Mouse (Mus musculus) MEL (cell line): ENCODE measurements around the gene Ppp2r5a. TPM values are rescaled to one million over a fixed set of nuclear protein-coding genes. Genes with fewer than 3 reads are reported as not detected.
A peak's percentile ranks its signal among the peaks of the same experiment; 100 is the strongest.

ENCODE experiments used
- DNase-seq: peaks from one replicate; pipeline ENCODE4 v3.0.0; 2011; ENCODE audit warnings: low read depth, low spot score
- H3K27ac ChIP-seq: 2 replicates; pipeline ENCODE4 v1.5.1; 2012; ENCODE audit warnings: low read depth, mild to moderate bottlenecking, control low read depth, low read length, moderate library complexity; ENCODE audit not compliant: control insufficient read depth
- H3K27me3 ChIP-seq, 2 experiments: fragments of 150-350 bp in 1 of 2; sonication (generic) in 1 of 2; 2 replicates each; pipeline ENCODE4 v1.6.1; 2012; ENCODE audit warnings: low read length in 2 of 2, mild to moderate bottlenecking in 2 of 2, improper control_type of control experiment in 1 of 2, moderate library complexity in 1 of 2; ENCODE audit not compliant: insufficient read depth in 2 of 2, control insufficient read depth in 1 of 2
- H3K36me3 ChIP-seq, 2 experiments: 2 replicates each; pipeline ENCODE4 v1.6.1; 2012 to 2014; ENCODE audit warnings: low read length in 2 of 2, improper control_type of control experiment in 1 of 2, inconsistent platforms in 1 of 2, mild to moderate bottlenecking in 1 of 2; ENCODE audit not compliant: insufficient read depth in 2 of 2, control insufficient read depth in 1 of 2
- H3K4me1 ChIP-seq, 2 experiments: fragments of 150-350 bp in 1 of 2; sonication (generic) in 1 of 2; 2 replicates each; pipeline ENCODE4 v1.6.1; 2012; ENCODE audit warnings: low read length in 2 of 2, improper control_type of control experiment in 1 of 2, mild to moderate bottlenecking in 1 of 2; ENCODE audit not compliant: insufficient read depth in 2 of 2, control insufficient read depth in 1 of 2
- H3K4me3 ChIP-seq, 2 experiments: fragments of 150-350 bp in 1 of 2; sonication (generic) in 1 of 2; 2 replicates each; pipeline ENCODE4 v1.5.1; 2012; ENCODE audit warnings: low read depth in 2 of 2, low read length in 2 of 2, mild to moderate bottlenecking in 2 of 2, moderate library complexity in 2 of 2, control low read depth in 1 of 2, improper control_type of control experiment in 1 of 2; ENCODE audit not compliant: control insufficient read depth in 1 of 2, insufficient read depth in 1 of 2
- H3K79me2 ChIP-seq: 2 replicates; pipeline ENCODE4 v1.6.1; 2012; ENCODE audit warnings: mild to moderate bottlenecking, low read length, moderate library complexity; ENCODE audit not compliant: control insufficient read depth, poor library complexity, insufficient read depth
- H3K9ac ChIP-seq: 2 replicates; pipeline ENCODE4 v1.6.1; 2012; ENCODE audit warnings: low read depth, mild to moderate bottlenecking, control low read depth, low read length, moderate library complexity; ENCODE audit not compliant: control insufficient read depth, poor library complexity, severe bottlenecking
- H3K9me3 ChIP-seq: fragments of 150-350 bp; sonication (generic); replicated peaks from 2 replicates; pipeline ENCODE4 v1.6.1; 2012; ENCODE audit warnings: mild to moderate bottlenecking, low read length, improper control_type of control experiment, moderate library complexity; ENCODE audit not compliant: insufficient read depth
- BHLHE40 ChIP-seq: IDR thresholded peaks from 2 replicates; pipeline ENCODE4 v1.6.1; 2012; ENCODE audit warnings: low read depth, mild to moderate bottlenecking, inconsistent platforms, low read length, improper control_type of control experiment, borderline replicate concordance
- CTCF ChIP-seq, 3 experiments: IDR thresholded peaks in 2 of 3; conservative IDR thresholded peaks in 1 of 3; 2 replicates each; pipeline ENCODE4 v1.5.1; 2011 to 2012; ENCODE audit warnings: low read length in 3 of 3, low read depth in 2 of 3, mild to moderate bottlenecking in 2 of 3, improper control_type of control experiment in 1 of 3, inconsistent platforms in 1 of 3, mixed read lengths in 1 of 3, moderate library complexity in 1 of 3; ENCODE audit not compliant: control insufficient read depth in 1 of 3, insufficient read depth in 1 of 3, poor library complexity in 1 of 3, severe bottlenecking in 1 of 3
- E2F4 ChIP-seq: IDR thresholded peaks from 2 replicates; pipeline ENCODE4 v1.6.1; 2011; ENCODE audit warnings: low read depth, low read length, improper control_type of control experiment, borderline replicate concordance
- EP300 ChIP-seq, 2 experiments: IDR thresholded peaks; 2 replicates each; pipeline ENCODE4 v1.6.1; 2011; ENCODE audit warnings: improper control_type of control experiment in 2 of 2, low read length in 2 of 2, low read depth in 1 of 2, mild to moderate bottlenecking in 1 of 2
- ETS1 ChIP-seq: IDR thresholded peaks from 2 replicates; pipeline ENCODE4 v1.6.1; 2012; ENCODE audit warnings: low read depth, mild to moderate bottlenecking, inconsistent platforms, low read length, improper control_type of control experiment, moderate library complexity
- GABPA ChIP-seq: IDR thresholded peaks from 2 replicates; pipeline ENCODE4 v1.6.1; 2012; ENCODE audit warnings: low read depth, mild to moderate bottlenecking, inconsistent platforms, low read length, improper control_type of control experiment, moderate library complexity
- HCFC1 ChIP-seq: IDR thresholded peaks from 2 replicates; pipeline ENCODE4 v1.6.1; 2012; ENCODE audit warnings: low read depth, mild to moderate bottlenecking, inconsistent platforms, low read length, improper control_type of control experiment, moderate library complexity
- KAT2A ChIP-seq: conservative IDR thresholded peaks from 2 replicates; pipeline ENCODE4 v1.6.1; 2012; ENCODE audit warnings: low read depth, low read length, improper control_type of control experiment, inconsistent platforms
- MAFK ChIP-seq: IDR thresholded peaks from 2 replicates; pipeline ENCODE4 v1.6.1; 2011; ENCODE audit warnings: low read depth, mild to moderate bottlenecking, low read length, improper control_type of control experiment, borderline replicate concordance
- MAX ChIP-seq: IDR thresholded peaks from 2 replicates; pipeline ENCODE4 v1.6.1; 2011; ENCODE audit warnings: low read length, improper control_type of control experiment
- MEF2A ChIP-seq: IDR thresholded peaks from 2 replicates; pipeline ENCODE4 v1.6.1; 2014; ENCODE audit warnings: low read depth, mild to moderate bottlenecking, inconsistent platforms, low read length, improper control_type of control experiment; ENCODE audit not compliant: poor library complexity, insufficient replicate concordance, severe bottlenecking; ENCODE audit errors: extremely low read depth
- MXI1 ChIP-seq: IDR thresholded peaks from 2 replicates; pipeline ENCODE4 v1.6.1; 2011; ENCODE audit warnings: mild to moderate bottlenecking, low read depth, low read length, improper control_type of control experiment
- MYC ChIP-seq: IDR thresholded peaks from 2 replicates; pipeline ENCODE4 v1.6.1; 2011; ENCODE audit warnings: low read depth, mild to moderate bottlenecking, low read length, improper control_type of control experiment, moderate library complexity
- NRF1 ChIP-seq: IDR thresholded peaks from 2 replicates; pipeline ENCODE4 v1.6.1; 2014; ENCODE audit warnings: low read depth, mild to moderate bottlenecking, inconsistent platforms, low read length, improper control_type of control experiment, moderate library complexity; ENCODE audit not compliant: poor library complexity, insufficient read depth, severe bottlenecking
- RCOR1 ChIP-seq: IDR thresholded peaks from 2 replicates; pipeline ENCODE4 v1.6.1; 2012; ENCODE audit warnings: low read depth, mild to moderate bottlenecking, inconsistent platforms, low read length, improper control_type of control experiment
- SMC3 ChIP-seq: IDR thresholded peaks from 2 replicates; pipeline ENCODE4 v1.6.1; 2011; ENCODE audit warnings: low read depth, low read length, improper control_type of control experiment
- TBP ChIP-seq: IDR thresholded peaks from 2 replicates; pipeline ENCODE4 v1.8.0; 2011; ENCODE audit warnings: low read depth, low read length, improper control_type of control experiment
- TCF12 ChIP-seq: IDR thresholded peaks from 2 replicates; pipeline ENCODE4 v1.6.1; 2014; ENCODE audit warnings: low read depth, mild to moderate bottlenecking, inconsistent platforms, low read length, improper control_type of control experiment, moderate library complexity
- UBTF ChIP-seq: IDR thresholded peaks from 2 replicates; pipeline ENCODE4 v1.6.1; 2012; ENCODE audit warnings: low read depth, mild to moderate bottlenecking, inconsistent platforms, low read length, improper control_type of control experiment, moderate library complexity, borderline replicate concordance; ENCODE audit not compliant: insufficient read depth
- USF2 ChIP-seq, 2 experiments: IDR thresholded peaks; 2 replicates each; pipeline ENCODE4 v1.6.1; 2011 to 2012; ENCODE audit warnings: improper control_type of control experiment in 2 of 2, low read length in 2 of 2, borderline replicate concordance in 1 of 2, inconsistent platforms in 1 of 2, low read depth in 1 of 2, mild to moderate bottlenecking in 1 of 2; ENCODE audit not compliant: insufficient read depth in 1 of 2
- ZC3H11A ChIP-seq: IDR thresholded peaks from 2 replicates; pipeline ENCODE4 v1.6.1; 2012; ENCODE audit warnings: low read depth, mild to moderate bottlenecking, inconsistent platforms, low read length, improper control_type of control experiment
- ZNF384 ChIP-seq: IDR thresholded peaks from 2 replicates; pipeline ENCODE4 v1.6.1; 2012; ENCODE audit warnings: low read depth, mild to moderate bottlenecking, inconsistent platforms, low read length, improper control_type of control experiment
- polyA plus RNA-seq, 2 experiments: library from polyadenylated mRNA; stranded (reverse) in 1 of 2; unstranded in 1 of 2; fragments of >175 nt in 1 of 2; fragments of >200 nt in 1 of 2; gene quantifications; 2 replicates each; pipeline versions ENCODE4 v1.2.1 to v1.2.4; 2012; ENCODE audit warnings: low replicate concordance in 2 of 2, low read depth in 1 of 2; ENCODE audit not compliant: insufficient read length in 2 of 2, insufficient read depth in 1 of 2, missing spikeins in 1 of 2
- total RNA-seq: library from RNA; depleted of rRNA; stranded (reverse); fragments of 300-350 nt; gene quantifications from 2 replicates; pipeline ENCODE4 v1.2.3, GENCODE M21; 2012

Ppp2r5a gene
- total and polyA plus RNA-seq, 3 experiments, result 46.6 to 48.6 TPM; not detected in 1

- TF ChIP-seq UBTF, result no peak
Observed at GRCm38 (mm10) chr1:191362412-191362811, 40.7 kb downstream of the Ppp2r5a start (continued).

GRCm38 (mm10) chr1:191359478-191359877 is 43.6 kb downstream of the Ppp2r5a start:
- H3K27me3 ChIP-seq, result no peaks in the 10 kb centered on the region
- H3K36me3 ChIP-seq, result peaks cover 14 to 30% of the 10 kb centered on the region in 2 experiments
- no peak overlapping the region for H3K9ac ChIP-seq
- H3K4me3 ChIP-seq, result no peak overlapping the region
- DNase-seq, result no peak
- H3K79me2 ChIP-seq, result no peaks in the 10 kb centered on the region
- peaks cover 4 to 8% of the 10 kb centered on the region in 2 experiments; a peak in 3 of 4 replicates for H3K4me1 ChIP-seq
- H3K9me3 ChIP-seq, result no peaks in the 10 kb centered on the region
- TF ChIP-seq BHLHE40 (peak; percentile 92), HCFC1 (no peak), UBTF (no peak)
- H3K27ac ChIP-seq, result no peak overlapping the region

DNA sequence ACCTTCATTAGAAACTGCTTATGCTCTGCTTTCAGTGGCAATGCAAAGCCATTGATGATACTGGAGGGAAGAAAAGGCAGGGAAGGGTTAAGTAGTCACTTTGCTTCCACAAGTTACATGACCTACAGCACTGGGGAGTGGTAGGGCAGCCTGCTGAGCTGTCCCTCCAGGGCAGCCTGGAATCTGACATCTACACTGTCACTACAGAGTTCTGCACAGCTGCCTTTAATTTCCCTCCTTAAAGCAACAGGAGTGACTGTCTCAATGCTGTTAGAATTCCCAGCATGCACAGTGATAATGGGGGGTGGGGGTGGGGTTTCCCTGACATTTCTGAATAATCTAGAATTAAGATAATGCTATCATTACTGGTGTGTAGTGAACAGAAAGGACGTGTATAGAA is 46.1 kb downstream of the Ppp2r5a start:
- Histone ChIP-seq H3K4me3 (no peak overlapping the region), H3K4me1 (peaks cover 0 to 1% of the 10 kb centered on the region in 2 experiments; a peak in 1 of 4 replicates), H3K36me3 (peaks cover 6 to 35% of the 10 kb centered on the region in 2 experiments), H3K9me3 (no peaks in the 10 kb centered on the region), H3K27me3 (no peaks in the 10 kb centered on the region), H3K9ac (no peak overlapping the region), H3K27ac (no peak overlapping the region), H3K79me2 (no peaks in the 10 kb centered on the region)
- DNase-seq, result no peak
- TF ChIP-seq RCOR1 (no peak), MEF2A (no peak), NRF1 (no peak), CTCF (IDR thresholded peaks at IDR 0.05 in 2 of 3, conservative IDR thresholded peaks at IDR 0.05 in 1 of 3; ENCODE audit: control insufficient read depth in 1 of 3, insufficient read depth in 1 of 3, low read depth in 2 of 3, low read length in 3 of 3, poor library complexity in 1 of 3, severe bottlenecking in 1 of 3) (no peak), KAT2A (no peak), ZC3H11A (no peak), GABPA (no peak)

- Histone ChIP-seq H3K27me3 (no peaks in the 10 kb centered on the region), H3K27ac (no peak overlapping the region), H3K9me3 (no peaks in the 10 kb centered on the region), H3K36me3 (peaks cover 0 to 40% of the 10 kb centered on the region in 2 experiments; a peak in 2 of 4 replicates), H3K4me3 (no peak overlapping the region), H3K9ac (no peak overlapping the region), H3K79me2 (no peaks in the 10 kb centered on the region), H3K4me1 (no peaks in the 10 kb centered on the region)
- no peak for DNase-seq
- TF ChIP-seq HCFC1 (no peak), SMC3 (no peak), EP300 (IDR thresholded peaks at IDR 0.05; ENCODE audit: low read depth in 1 of 2, low read length in 2 of 2) (no peak), MAX (no peak), USF2 (IDR thresholded peaks at IDR 0.05; ENCODE audit: borderline replicate concordance in 1 of 2, insufficient read depth in 1 of 2, low read depth in 1 of 2, low read length in 2 of 2) (no peak), RCOR1 (no peak), TCF12 (no peak), ZNF384 (no peak), MAFK (no peak), UBTF (no peak), KAT2A (no peak), BHLHE40 (no peak), ETS1 (no peak), MYC (no peak), MXI1 (no peak), TBP (no peak), NRF1 (no peak), E2F4 (no peak)
Observed at GRCm38 (mm10) chr1:191353836-191354235, 49.2 kb downstream of the Ppp2r5a start.
